Mouse (Mus musculus): ENCODE results near the gene Ccdc146. TPM values are rescaled to one million over a fixed set of nuclear protein-coding genes. Genes with fewer than 3 reads are reported as not detected.

The Ccdc146 gene
- polyA plus RNA-seq, 1 experiment from 2014 or later = not detected

DNA sequence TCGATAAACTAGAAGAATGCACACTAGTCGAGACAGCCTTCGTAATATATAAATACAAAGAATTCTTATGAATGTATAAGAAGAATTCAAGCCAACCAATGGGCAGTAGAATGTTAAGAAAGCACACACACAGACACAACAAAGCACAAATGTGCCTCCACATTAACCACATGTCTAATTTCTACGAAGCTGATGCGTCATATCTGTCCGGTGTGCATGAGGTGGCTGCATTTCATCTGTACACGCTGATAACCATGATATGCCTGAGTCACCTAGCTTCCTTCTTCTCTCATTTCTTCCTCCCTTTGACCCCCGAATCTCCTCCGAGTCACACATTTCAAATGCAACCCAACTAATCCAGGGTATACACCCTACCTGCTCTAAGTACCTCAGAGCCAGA lies 39.5 kb downstream of the Ccdc146 start:
- H3K36me3 ChIP-seq = no peaks in the 10 kb centered on the region
- no peak for DNase-seq
- no peak overlapping the region for H3K9ac ChIP-seq
- H3K27me3 ChIP-seq = no peaks in the 10 kb centered on the region
- WGBS (ENCODE audit: insufficient replicate concordance) = 41% methylated on average over 9 of the region's 9 CpGs
- H3K9me3 ChIP-seq (replicated peaks) = no peaks in the 10 kb centered on the region
- no peak overlapping the region for H3K4me3 ChIP-seq (replicated peaks)
- H3K4me2 ChIP-seq = no peak overlapping the region
- 0 out of 2 replicates have a peak, but pooled peaks cover 2% of the 10 kb centered on the region for H3K4me1 ChIP-seq (replicated peaks)
- H3K27ac ChIP-seq = no peak overlapping the region
- no peak for ATAC-seq (ENCODE audit: low read depth)

- no peak overlapping the region for H3K4me2 ChIP-seq
- 0 out of 2 replicates have a peak, but pooled peaks cover 2% of the 10 kb centered on the region for H3K4me1 ChIP-seq (replicated peaks)
- no peak overlapping the region for H3K27ac ChIP-seq
- no peaks in the 10 kb centered on the region for H3K27me3 ChIP-seq
- no peak for ATAC-seq (ENCODE audit: low read depth)
- H3K9me3 ChIP-seq (replicated peaks) = no peaks in the 10 kb centered on the region
- DNase-seq = no peak
- H3K36me3 ChIP-seq = no peaks in the 10 kb centered on the region
- no peak overlapping the region for H3K9ac ChIP-seq
- 50% methylated on average over 13 of the region's 13 CpGs for WGBS (ENCODE audit: insufficient replicate concordance)
- H3K4me3 ChIP-seq (replicated peaks) = no peak overlapping the region
Observed at GRCm38 (mm10) chr5:21384252-21384960, 40.1 kb downstream of the Ccdc146 start.

DNA sequence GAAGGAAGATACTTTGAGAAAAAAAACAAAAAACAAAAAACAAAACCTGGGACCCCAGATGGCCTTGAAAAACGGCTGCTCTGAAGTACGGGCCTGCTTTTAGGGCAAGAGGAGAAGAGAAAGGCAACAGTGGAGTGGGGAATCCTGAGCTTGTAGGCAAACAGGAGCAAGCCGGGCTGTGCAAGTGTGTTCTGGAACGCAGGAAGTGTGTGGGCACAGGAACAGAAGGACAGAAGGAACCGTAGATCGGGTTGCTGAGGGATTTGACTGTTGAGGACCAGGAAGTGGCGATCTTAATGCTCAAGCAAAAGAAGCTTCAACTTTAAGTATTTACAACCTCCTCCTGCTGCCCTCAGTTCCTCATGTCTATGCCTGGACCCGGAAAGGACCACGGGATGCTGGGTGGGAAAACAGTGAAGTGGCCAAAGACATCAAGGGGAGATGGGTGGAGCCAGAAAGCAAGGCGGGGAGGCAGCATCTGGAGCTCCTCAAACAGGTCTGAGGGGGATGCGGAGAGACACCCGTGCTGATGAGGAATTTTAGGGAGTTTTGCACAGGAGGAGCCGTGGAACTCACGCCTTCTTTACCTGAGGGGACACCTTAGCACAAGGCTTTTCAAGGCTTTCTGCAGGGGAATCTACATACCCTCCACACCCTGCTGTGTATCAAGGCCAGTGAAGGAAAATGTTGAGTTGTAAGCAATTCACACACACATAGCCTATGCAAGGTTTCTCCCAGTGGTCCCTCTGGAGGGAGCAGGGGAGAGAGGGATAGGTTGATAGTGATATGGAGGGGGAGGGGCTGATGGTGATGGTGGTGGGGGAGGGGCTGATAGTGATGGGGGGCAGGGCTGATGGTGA lies 40.9 kb downstream of the Ccdc146 start:
- H3K9me3 ChIP-seq (replicated peaks) = no peaks in the 10 kb centered on the region
- H3K27ac ChIP-seq = no peak overlapping the region
- ATAC-seq (ENCODE audit: low read depth) (no peak), DNase-seq (no peak)
- no peaks in the 10 kb centered on the region for H3K36me3 ChIP-seq
- no peak overlapping the region for H3K9ac ChIP-seq
- no peaks in the 10 kb centered on the region for H3K27me3 ChIP-seq
- 34% methylated on average over 14 of the region's 14 CpGs for WGBS (ENCODE audit: insufficient replicate concordance)
- no peak overlapping the region for H3K4me3 ChIP-seq (replicated peaks)
- H3K4me1 ChIP-seq (replicated peaks) = 0 out of 2 replicates have a peak, but pooled peaks cover 2% of the 10 kb centered on the region
- H3K4me2 ChIP-seq = no peak overlapping the region

GRCm38 (mm10) chr5:21382678-21383077 lies 41.8 kb downstream of the Ccdc146 start:
- DNase-seq (no peak), ATAC-seq (ENCODE audit: low read depth) (no peak)
- no peak overlapping the region for H3K9ac ChIP-seq
- H3K4me1 ChIP-seq (replicated peaks) = 0 out of 2 replicates have a peak, but pooled peaks cover 2% of the 10 kb centered on the region
- H3K4me3 ChIP-seq (replicated peaks) = no peak overlapping the region
- no peaks in the 10 kb centered on the region for H3K9me3 ChIP-seq (replicated peaks)
- no peaks in the 10 kb centered on the region for H3K36me3 ChIP-seq
- WGBS (ENCODE audit: insufficient replicate concordance) = 48% methylated on average over 6 of the region's 6 CpGs
- H3K27ac ChIP-seq = no peak overlapping the region
- no peaks in the 10 kb centered on the region for H3K27me3 ChIP-seq
- no peak overlapping the region for H3K4me2 ChIP-seq

GRCm38 (mm10) chr5:21381986-21382385 lies 42.5 kb downstream of the Ccdc146 start:
- DNase-seq (no peak), ATAC-seq (ENCODE audit: low read depth) (no peak)
- Histone ChIP-seq H3K4me2 (no peak overlapping the region), H3K4me1 (replicated peaks) (0 out of 2 replicates have a peak, but pooled peaks cover 2% of the 10 kb centered on the region), H3K4me3 (replicated peaks) (no peak overlapping the region), H3K36me3 (no peaks in the 10 kb centered on the region), H3K27ac (no peak overlapping the region), H3K27me3 (no peaks in the 10 kb centered on the region), H3K9ac (no peak overlapping the region), H3K9me3 (replicated peaks) (no peaks in the 10 kb centered on the region)
- WGBS (ENCODE audit: insufficient replicate concordance) = 51% methylated on average over 6 of the region's 6 CpGs

DNA sequence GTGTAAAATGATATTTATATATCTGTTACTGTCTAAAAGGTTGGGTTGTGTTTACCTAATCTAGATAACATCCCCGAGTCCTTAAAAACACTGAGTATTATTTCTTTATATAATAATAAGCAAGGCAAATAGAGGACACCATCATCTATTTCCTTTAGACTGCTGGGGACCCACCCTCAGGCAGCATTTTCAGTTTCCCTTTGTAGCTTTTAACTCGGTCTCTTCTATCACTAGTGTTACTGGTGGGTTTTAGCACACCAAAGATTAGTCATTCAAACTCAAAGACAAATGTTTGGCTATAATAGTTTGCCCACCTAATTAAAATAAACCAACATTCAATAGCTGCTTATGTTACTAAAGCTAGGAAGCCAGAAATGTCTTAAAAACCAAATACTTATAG lies 46.1 kb downstream of the Ccdc146 start:
- ATAC-seq (ENCODE audit: low read depth) (no peak), DNase-seq (no peak)
- H3K9ac ChIP-seq = no peak overlapping the region
- H3K4me2 ChIP-seq = no peak overlapping the region
- 45% methylated on average over 2 of the region's 2 CpGs for WGBS (ENCODE audit: insufficient replicate concordance)
- no peaks in the 10 kb centered on the region for H3K27me3 ChIP-seq
- H3K9me3 ChIP-seq (replicated peaks) = no peaks in the 10 kb centered on the region
- H3K27ac ChIP-seq = no peak overlapping the region
- 0 out of 2 replicates have a peak, but pooled peaks cover 2% of the 10 kb centered on the region for H3K4me1 ChIP-seq (replicated peaks)
- no peaks in the 10 kb centered on the region for H3K36me3 ChIP-seq
- H3K4me3 ChIP-seq (replicated peaks) = no peak overlapping the region

- DNase-seq (no peak), ATAC-seq (ENCODE audit: low read depth) (no peak)
- peaks cover 6% of the 10 kb centered on the region for H3K27me3 ChIP-seq
- no peak overlapping the region for H3K4me2 ChIP-seq
- H3K4me3 ChIP-seq (replicated peaks) = no peak overlapping the region
- peaks cover 5% of the 10 kb centered on the region; the same call in 1 of the 2 replicates for H3K4me1 ChIP-seq (replicated peaks)
- H3K9me3 ChIP-seq (replicated peaks) = no peaks in the 10 kb centered on the region
- WGBS (ENCODE audit: insufficient replicate concordance) = 82% methylated on average over 4 of the region's 4 CpGs
- H3K27ac ChIP-seq = no peak overlapping the region
- H3K36me3 ChIP-seq = no peaks in the 10 kb centered on the region
- H3K9ac ChIP-seq = no peak overlapping the region
Observed at GRCm38 (mm10) chr5:21376935-21377334, 47.5 kb downstream of the Ccdc146 start.

- peak overlapping the region; percentile 33 for H3K9ac ChIP-seq
- ATAC-seq (ENCODE audit: low read depth) (no peak), DNase-seq (no peak)
- H3K27me3 ChIP-seq = peaks cover 6% of the 10 kb centered on the region
- no peaks in the 10 kb centered on the region for H3K9me3 ChIP-seq (replicated peaks)
- WGBS (ENCODE audit: insufficient replicate concordance) = 44% methylated on average over 7 of the region's 7 CpGs
- peak overlapping the region; percentile 63 for H3K4me2 ChIP-seq
- peaks cover 5% of the 10 kb centered on the region; the same call in 1 of the 2 replicates for H3K4me1 ChIP-seq (replicated peaks)
- H3K4me3 ChIP-seq (replicated peaks) = peak overlapping the region; percentile 44
- H3K27ac ChIP-seq = no peak overlapping the region
- H3K36me3 ChIP-seq = no peaks in the 10 kb centered on the region
Observed at GRCm38 (mm10) chr5:21373180-21373518, 51.3 kb downstream of the Ccdc146 start.

DNA sequence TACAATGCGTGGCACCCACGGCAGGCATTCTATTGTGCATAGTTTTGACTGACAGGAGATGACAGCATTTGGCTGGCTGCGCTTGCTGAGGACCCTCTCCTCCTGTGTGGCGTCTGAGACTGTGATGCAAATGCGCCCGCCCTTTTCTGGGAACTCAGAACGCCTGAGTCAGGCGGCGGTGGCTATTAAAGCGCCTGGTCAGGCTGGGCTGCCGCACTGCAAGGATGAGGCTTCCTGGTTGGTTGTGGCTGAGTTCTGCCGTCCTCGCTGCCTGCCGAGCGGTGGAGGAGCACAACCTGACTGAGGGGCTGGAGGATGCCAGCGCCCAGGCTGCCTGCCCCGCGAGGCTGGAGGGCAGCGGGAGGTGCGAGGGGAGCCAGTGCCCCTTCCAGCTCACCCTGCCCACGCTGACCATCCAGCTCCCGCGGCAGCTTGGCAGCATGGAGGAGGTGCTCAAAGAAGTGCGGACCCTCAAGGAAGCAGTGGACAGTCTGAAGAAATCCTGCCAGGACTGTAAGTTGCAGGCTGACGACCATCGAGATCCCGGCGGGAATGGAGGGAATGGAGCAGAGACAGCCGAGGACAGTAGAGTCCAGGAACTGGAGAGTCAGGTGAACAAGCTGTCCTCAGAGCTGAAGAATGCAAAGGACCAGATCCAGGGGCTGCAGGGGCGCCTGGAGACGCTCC lies 51.8 kb downstream of the Ccdc146 start, which contains the start of gene Fgl2:
Fgl2 (plus strand) TSS at position 150 of the 687 bp plus-strand sequence.
- no peaks in the 10 kb centered on the region for H3K9me3 ChIP-seq (replicated peaks)
- WGBS (ENCODE audit: insufficient replicate concordance) = 4% methylated on average over 31 of the region's 31 CpGs
- H3K36me3 ChIP-seq = no peaks in the 10 kb centered on the region
- peak; percentile 9 for DNase-seq
- peak within 1 kb of the TSS; percentile 63 for H3K4me2 ChIP-seq
- no peak within 1 kb of the TSS for H3K27ac ChIP-seq
- peaks cover 5% of the 10 kb centered on the region; the same call in 1 of the 2 replicates for H3K4me1 ChIP-seq (replicated peaks)
- H3K4me3 ChIP-seq (replicated peaks) = peak within 1 kb of the TSS; percentile 44
- peak; percentile 58; the same call in 1 of the 2 replicates for ATAC-seq (ENCODE audit: low read depth)
- peak within 1 kb of the TSS; percentile 33 for H3K9ac ChIP-seq
- H3K27me3 ChIP-seq = peaks cover 6% of the 10 kb centered on the region

GRCm38 (mm10) chr5:21371920-21372319 lies 52.6 kb downstream of the Ccdc146 start:
- H3K4me1 ChIP-seq (replicated peaks) = peaks cover 5% of the 10 kb centered on the region; the same call in 1 of the 2 replicates
- no peak for ATAC-seq (ENCODE audit: low read depth)
- DNase-seq = no peak
- no peaks in the 10 kb centered on the region for H3K36me3 ChIP-seq
- H3K9ac ChIP-seq = no peak overlapping the region
- H3K27me3 ChIP-seq = peaks cover 6% of the 10 kb centered on the region
- H3K9me3 ChIP-seq (replicated peaks) = no peaks in the 10 kb centered on the region
- WGBS (ENCODE audit: insufficient replicate concordance) = 40% methylated on average over 5 of the region's 5 CpGs
- peak overlapping the region; percentile 63; the same call in 1 of the 2 replicates for H3K4me2 ChIP-seq
- H3K27ac ChIP-seq = no peak overlapping the region
- H3K4me3 ChIP-seq (replicated peaks) = no peak overlapping the region

Measured in liver, embryonic 13.5 days (tissue).